Mouse (Mus musculus) inflammation-experienced regulatory T-cells, adult 6 months (primary cell): ENCODE measurements around the gene Olfr1118. TPM values are rescaled to one million over a fixed set of nuclear protein-coding genes. Genes with fewer than 3 reads are reported as not detected.
"Not testable (repeated sequence)": the region's sequence is repeated elsewhere in the genome, so short reads cannot be mapped to it uniquely, and the experiment has no call there.

ENCODE experiments used
- ATAC-seq: one replicate; pipeline ENCODE4 v1.8.0; 2017
- polyA plus RNA-seq, 3 experiments: library from polyadenylated mRNA; unstranded; fragments of 100-300 nt; shearing (Covaris generic); gene quantifications; one replicate each; pipeline ENCODE4 v1.2.1; 2017

Gene Olfr1118
- polyA plus RNA-seq, result not detected

- ATAC-seq, result no peak
Observed at GRCm38 (mm10) chr2:87307281-87307680, at the start of gene Olfr1118. Olfr1118 (plus strand) TSS chr2:87307581.

GRCm38 (mm10) chr2:87267234-87267633, 40.1 kb upstream of the Olfr1118 start, which contains the start of gene Olfr1116:
Olfr1116 (plus strand) TSS chr2:87267534.
- no peak for ATAC-seq

- ATAC-seq, result not testable (repeated sequence)
Observed at GRCm38 (mm10) chr2:87293977-87294376, 13.4 kb upstream of the Olfr1118 start.

- no peak for ATAC-seq
Observed at GRCm38 (mm10) chr2:87354515-87354914, 47.1 kb downstream of the Olfr1118 start, which contains the start of gene Olfr1120. Olfr1120 (plus strand) TSS chr2:87354815.

- not testable (repeated sequence) for ATAC-seq
Observed at GRCm38 (mm10) chr2:87360121-87360520, 52.7 kb downstream of the Olfr1118 start.

Other genes starting within 250 kb of the Olfr1118 start
- not detected for gene Olfr1107, start 231.8 kb upstream of the Olfr1118 start, polyA plus RNA-seq
- gene Olfr1109, start 211.6 kb upstream of the Olfr1118 start, polyA plus RNA-seq, result not detected
- gene Olfr259, start 193.0 kb upstream of the Olfr1118 start, polyA plus RNA-seq, result not detected
- not detected for gene Olfr1110, start 167.3 kb upstream of the Olfr1118 start, polyA plus RNA-seq
- not detected for gene Olfr1111, start 155.0 kb upstream of the Olfr1118 start, polyA plus RNA-seq
- gene Olfr1112, start 119.8 kb upstream of the Olfr1118 start, polyA plus RNA-seq, result not detected
- gene Olfr1113, start 98.6 kb upstream of the Olfr1118 start, polyA plus RNA-seq, result not detected
- not detected for gene Olfr1115, start 59.6 kb upstream of the Olfr1118 start, polyA plus RNA-seq
- gene Olfr1116, start 40.0 kb upstream of the Olfr1118 start, polyA plus RNA-seq, result under 1 TPM in 1 of 3 experiments, not detected in 2; 0.04 TPM
- not detected for gene Olfr1120, start 47.2 kb downstream of the Olfr1118 start, polyA plus RNA-seq
- gene Olfr1121, start 62.3 kb downstream of the Olfr1118 start, polyA plus RNA-seq, result not detected
- gene Olfr1122, start 78.3 kb downstream of the Olfr1118 start, polyA plus RNA-seq, result not detected
- gene Olfr1123, start 109.1 kb downstream of the Olfr1118 start, polyA plus RNA-seq, result not detected
- gene Olfr1124, start 122.7 kb downstream of the Olfr1118 start, polyA plus RNA-seq, result 1 to 10 TPM in 1 of 3 experiments, under 1 TPM in 1, not detected in 1; 0.88 to 2.6 TPM
- not detected for gene Olfr1126, start 146.4 kb downstream of the Olfr1118 start, polyA plus RNA-seq
- gene Pramel7, start 189.5 kb downstream of the Olfr1118 start, polyA plus RNA-seq, result not detected
- not detected for gene Pramel6, start 199.0 kb downstream of the Olfr1118 start, polyA plus RNA-seq
- gene Olfr153, start 224.2 kb downstream of the Olfr1118 start, polyA plus RNA-seq, result not detected
- gene Olfr1128, start 238.0 kb downstream of the Olfr1118 start, polyA plus RNA-seq, result not detected